Mouse (Mus musculus): Measurements from ENCODE around the gene C1ql3. TPM values are rescaled to one million over a fixed set of nuclear protein-coding genes. Genes with fewer than 3 reads are reported as not detected.

The C1ql3 gene
- polyA plus RNA-seq, 1 experiment from 2014 or later, result 4.0 TPM

Other genes with a start within 250 kb of the C1ql3 start
- gene Pter, start 87.8 kb downstream of the C1ql3 start, polyA plus RNA-seq (2015; fragmentation: Nextera tagmentation; extraction: Ambion mirVana), result 6.6 and 10.0 TPM in 2 replicates

All from neural tube, embryonic 15.5 days (tissue).